Mouse (Mus musculus): ENCODE measurements at regions not wholly inside any gene's neighbourhood (a gene's known extent, or its start where the extent isn't known, plus 50 kb on each side); places are given as distances from the start of the nearest gene placed in this dataset.

DNA sequence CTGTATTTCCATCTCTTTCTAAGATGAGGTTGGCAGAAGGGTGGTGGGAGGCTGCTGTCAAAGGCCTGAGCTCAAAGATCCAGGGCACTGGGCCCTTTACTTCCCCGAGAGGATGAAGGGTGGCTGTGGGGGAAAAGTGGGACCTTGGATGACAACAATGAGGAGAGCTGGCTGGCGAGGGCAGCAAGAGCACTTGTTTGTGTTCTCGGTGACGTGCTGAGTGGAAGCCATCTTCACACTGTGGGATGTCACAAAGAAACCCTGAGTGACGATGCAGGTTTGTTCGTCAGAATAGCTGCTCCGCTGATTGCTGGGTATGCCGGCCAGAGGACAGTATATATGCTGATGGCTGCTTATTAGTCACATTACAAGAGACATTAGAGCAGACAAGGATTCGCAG, 308.0 kb downstream of the Rnf144b start:
- TF ChIP-seq CTCF (IDR thresholded peaks at IDR 0.05; ENCODE audit: borderline replicate concordance, insufficient read depth, low read length) (no peak), POLR2A (IDR thresholded peaks at IDR 0.05; ENCODE audit: low read depth, low read length) (no peak)
